Comparison of ENCODE assay signal across 45 mouse cellular contexts in the genomic region with DNA sequence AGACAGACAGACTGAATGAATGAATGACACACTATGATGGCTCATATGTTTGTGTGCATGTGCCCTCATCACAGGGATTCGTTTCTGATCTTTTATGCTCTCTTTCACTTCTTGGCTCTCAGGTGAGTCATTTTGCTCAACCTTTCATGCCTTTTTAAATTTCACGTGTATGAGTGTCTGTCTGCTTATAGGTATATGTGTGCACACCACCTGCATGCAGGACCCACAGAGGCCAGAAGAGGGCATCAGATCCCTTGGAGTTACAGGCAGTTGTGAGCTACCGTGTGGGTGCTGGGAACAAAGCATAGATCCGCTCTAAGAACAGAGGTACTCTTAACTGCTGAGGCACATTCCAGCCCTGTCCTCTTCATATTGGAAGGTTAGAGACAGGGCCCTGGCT. TPM values are rescaled to one million over a fixed set of nuclear protein-coding genes. Genes with fewer than 3 reads are reported as not detected.
DNase-seq lines count a peak whose midpoint lies in the region; TF ChIP-seq lines count a peak whose summit lies in the region.
"Had no signal": no experiment of that assay in that cellular context is flagged by ENCODE, and none has a peak within 500 bp of the region (broad histone marks: within the 10 kb centered on the region; RNA-seq: fewer than 3 reads in every experiment).

No protein-coding gene starts in this region.

- DNase-seq in layer of hippocampus, adult 2 months (ENCODE audit: low spot score in 2 of 2) = no peak
- DNase-seq in layer of hippocampus, postnatal 14 days (ENCODE audit: low spot score in 2 of 2) = no peak
- peak; percentile 54 for DNase-seq in ES-CJ7 (ENCODE audit: low read depth, low spot score)
- no peak for DNase-seq in spleen, postnatal 10 days (ENCODE audit: low spot score in 2 of 2)
- no peak for DNase-seq in frontal cortex, postnatal 10 days (ENCODE audit: low spot score in 2 of 2)
- DNase-seq: adrenal gland, adult 2 months; adrenal gland, postnatal 36 days; cerebellum, adult 18-20 months; cerebellum, postnatal 14 days; forebrain, postnatal 0 days; gastrocnemius, postnatal 10 days; heart, postnatal 14 days; kidney, adult 11 months; layer of hippocampus, postnatal 36 days; lung, adult 2 months; lung, postnatal 10 days; midbrain, embryonic 14.5 days; retina, postnatal 1 day; right cerebral cortex, postnatal 14 days; spleen, adult 18-20 months; thymus, postnatal 4 days had no signal

- H3K4me1 ChIP-seq in E14TG2a.4 (replicated peaks; ENCODE audit: low read depth, low read length) = peaks cover 24% of the 10 kb centered on the region
- H3K4me1 ChIP-seq in small intestine, adult 2 months (ENCODE audit: control insufficient read depth, insufficient read depth, insufficient read length, low read length) = peaks cover 3% of the 10 kb centered on the region; the same call in 1 of the 2 replicates
- H3K4me1 ChIP-seq: embryonic facial prominence, embryonic 15.5 days; limb, embryonic 10.5 days; limb, embryonic 15.5 days; neural tube, embryonic 15.5 days had no signal

- H3K27ac ChIP-seq in layer of hippocampus, adult 2 months = no peak overlapping the region
- no peak overlapping the region for H3K27ac ChIP-seq in small intestine, adult 2 months (ENCODE audit: insufficient read depth, low read depth, low read length)
- H3K27ac ChIP-seq: embryonic facial prominence, embryonic 10.5 days; embryonic facial prominence, embryonic 15.5 days; forebrain, embryonic 12.5 days; hindbrain, embryonic 10.5 days; limb, embryonic 10.5 days; limb, embryonic 15.5 days; macrophage; neural tube, embryonic 15.5 days had no signal

- H3K4me3 ChIP-seq in layer of hippocampus, adult 2 months = no peak overlapping the region
- H3K4me3 ChIP-seq in E14TG2a.4 (replicated peaks; ENCODE audit: low read length) = no peak overlapping the region
- H3K4me3 ChIP-seq in small intestine, adult 2 months (ENCODE audit: low read depth, low read length) = no peak overlapping the region
- H3K4me3 ChIP-seq: embryonic facial prominence, embryonic 10.5 days; embryonic facial prominence, embryonic 15.5 days; forebrain, embryonic 12.5 days; hindbrain, embryonic 10.5 days; limb, embryonic 10.5 days; limb, embryonic 15.5 days; neural tube, embryonic 15.5 days had no signal

- H3K9me3 ChIP-seq in E14TG2a.4 (ENCODE audit: low read length) = no peaks in the 10 kb centered on the region
- H3K9me3 ChIP-seq: embryonic facial prominence, embryonic 10.5 days; embryonic facial prominence, embryonic 15.5 days; forebrain, embryonic 12.5 days; G1E; hindbrain, embryonic 10.5 days; limb, embryonic 10.5 days; limb, embryonic 15.5 days; neural tube, embryonic 15.5 days had no signal

- H3K27me3 ChIP-seq in E14TG2a.4 (ENCODE audit: insufficient read depth, low read length) = no peaks in the 10 kb centered on the region
- no peaks in the 10 kb centered on the region for H3K27me3 ChIP-seq in small intestine, adult 2 months (ENCODE audit: control insufficient read depth, insufficient read depth, low read length)
- H3K27me3 ChIP-seq: embryonic facial prominence, embryonic 15.5 days; forebrain, embryonic 12.5 days; limb, embryonic 15.5 days; neural tube, embryonic 15.5 days; Patski had no signal

- H3K36me3 ChIP-seq in E14TG2a.4 (ENCODE audit: insufficient read depth, low read length) = peaks cover 76% of the 10 kb centered on the region
- peaks cover 15% of the 10 kb centered on the region for H3K36me3 ChIP-seq in small intestine, adult 2 months (ENCODE audit: control insufficient read depth, insufficient read depth, low read length)

- TF ChIP-seq CTCF in layer of hippocampus, adult 2 months (conservative IDR thresholded peaks at IDR 0.05) = peak; percentile 28
- TF ChIP-seq CTCF in E14TG2a.4 (conservative IDR thresholded peaks at IDR 0.05; ENCODE audit: low read length) = peak; percentile 57
- peak; percentile 22; the same call in 1 of the 2 replicates for TF ChIP-seq CTCF in small intestine, adult 2 months (IDR thresholded peaks at IDR 0.05; ENCODE audit: extremely low read depth, insufficient read length, insufficient replicate concordance, low read depth, low read length)

- WGBS in small intestine, adult 2 months = 93% methylated on average over 4 of the region's 4 CpGs

- no peak for TF ChIP-seq POLR2A in small intestine, adult 2 months (IDR thresholded peaks at IDR 0.05; ENCODE audit: low read depth, low read length)

RNA-seq across cellular contexts. Expression of gene Ccr4, which starts 36.0 kb away (rescaled TPM):
- not detected for total RNA-seq in layer of hippocampus, adult 2 months (2021)
- not detected for total RNA-seq in layer of hippocampus, postnatal 14 days (2021)
- polyA plus RNA-seq in small intestine, adult 2 months (2012; rRNA removed) = 0.60 and 1.1 TPM in 2 replicates
- total RNA-seq: adrenal gland, adult 2 months; adrenal gland, postnatal 36 days; forebrain, postnatal 0 days; G1E; gastrocnemius, postnatal 10 days; heart, adult 8-10 months; layer of hippocampus, adult 8-10 months; layer of hippocampus, postnatal 36 days; left cerebral cortex, postnatal 10 days; megakaryocyte-erythroid progenitor cell, adult 5-6 weeks had no signal
- polyA plus RNA-seq: adrenal gland, adult 2 months; brain, embryonic 14.5 days; forebrain, embryonic 12.5 days; forebrain, postnatal 0 days; G1E; heart, embryonic 14.5 days; hindbrain, embryonic 10.5 days; hindbrain, embryonic 16.5 days; limb, embryonic 10.5 days; macrophage; midbrain, embryonic 14.5 days; neural tube, embryonic 15.5 days; Patski had no signal

RNA-seq across cellular contexts. Expression of gene C130032M10Rik, which starts 46.8 kb away (rescaled TPM):
- not detected for total RNA-seq in layer of hippocampus, adult 2 months (2021)
- total RNA-seq in layer of hippocampus, postnatal 14 days (2021) = not detected
- not detected in 2 replicates for polyA plus RNA-seq in small intestine, adult 2 months (2012; rRNA removed)
- total RNA-seq: adrenal gland, postnatal 36 days; forebrain, postnatal 0 days; G1E; gastrocnemius, postnatal 10 days; heart, adult 8-10 months; heart, postnatal 14 days; layer of hippocampus, adult 8-10 months; layer of hippocampus, postnatal 36 days; left cerebral cortex, postnatal 10 days; megakaryocyte-erythroid progenitor cell, adult 5-6 weeks had no signal
- polyA plus RNA-seq: activated CD4-positive, CD25-positive, alpha-beta regulatory T cell, adult 4 months; adrenal gland, adult 2 months; brain, embryonic 14.5 days; CD4-positive, CD25-positive, alpha-beta regulatory T cell, adult 4 months; forebrain, embryonic 12.5 days; forebrain, postnatal 0 days; G1E; gonadal fat pad, adult 2 months; hindbrain, embryonic 16.5 days; lung, adult 2 months; macrophage; midbrain, embryonic 14.5 days; neural tube, embryonic 15.5 days; Patski; testis, adult 2 months; thymus, postnatal 0 days had no signal
